ENCODE assay signal across 9 mouse cellular contexts in the genomic region with DNA sequence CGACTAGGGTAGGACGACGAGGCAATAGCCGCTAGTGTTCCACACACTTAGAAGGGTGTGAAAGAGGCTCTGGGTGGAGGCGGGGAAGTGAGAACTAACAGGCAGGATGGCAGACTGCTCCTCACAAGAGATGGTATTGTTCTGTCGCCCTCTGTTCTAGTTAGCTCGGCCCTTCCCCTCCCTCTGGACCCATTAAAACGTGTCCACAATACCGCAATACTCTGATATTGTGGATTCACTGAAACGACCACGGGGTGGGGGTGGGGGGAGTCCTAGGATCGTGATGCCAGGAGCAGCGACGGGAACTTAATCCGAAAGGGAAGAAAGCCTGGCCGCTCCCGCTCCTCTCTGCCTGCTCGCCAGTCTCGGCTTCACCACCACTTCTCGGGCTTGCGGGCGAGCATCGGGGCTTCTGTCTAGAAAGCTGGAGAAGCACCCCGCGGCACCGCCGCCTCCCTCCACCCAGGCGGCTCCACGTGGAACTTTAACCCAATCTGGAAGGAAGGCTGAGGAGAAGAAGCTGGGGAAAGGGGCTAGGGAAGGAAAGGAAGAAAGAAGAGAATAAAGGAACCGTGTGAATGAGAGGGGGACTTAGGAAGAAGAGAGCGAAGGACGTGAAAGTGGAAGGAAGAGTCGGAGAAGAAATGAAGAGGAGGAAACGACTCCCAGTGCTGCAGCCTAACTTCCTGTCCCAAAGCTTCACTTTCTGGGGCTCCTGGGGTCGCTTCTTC. TPM values are rescaled to one million over a fixed set of nuclear protein-coding genes. Genes with fewer than 3 reads are reported as not detected.
DNase-seq lines count a peak whose midpoint lies in the region; ATAC-seq lines count a peak whose summit lies in the region.
"Had no signal": no experiment of that assay in that cellular context is flagged by ENCODE, and none has a peak within 500 bp of the region (broad histone marks: within the 10 kb centered on the region; RNA-seq: fewer than 3 reads in every experiment).

No protein-coding gene starts in this region.

- peak overlapping the region; percentile 24; the same call in 1 of the 2 replicates for H3K4me3 ChIP-seq in embryonic facial prominence, embryonic 11.5 days (ENCODE audit: low read depth, low read length)
- H3K4me3 ChIP-seq in hindbrain, embryonic 16.5 days (ENCODE audit: low read length), result peak overlapping the region; percentile 28
- peak overlapping the region; percentile 55 for H3K4me3 ChIP-seq in midbrain, embryonic 13.5 days (replicated peaks)

- ATAC-seq in embryonic facial prominence, embryonic 11.5 days (replicated peaks; ENCODE audit: insufficient number of reproducible peaks, low FRiP score, low TSS enrichment, low read depth), result 0 out of 2 replicates have a peak, but pooled peaks have one; percentile 33
- 0 out of 2 replicates have a peak, but pooled peaks have one; percentile 22 for ATAC-seq in hindbrain, embryonic 16.5 days
- peak; percentile 53 for ATAC-seq in midbrain, embryonic 13.5 days
- ATAC-seq in erythroblast, adult 5-6 weeks (replicated peaks; ENCODE audit: low FRiP score, poor library complexity, severe bottlenecking), result no peak
- no peak for ATAC-seq in cerebellum, adult (ENCODE audit: insufficient number of reproducible peaks, low FRiP score, low TSS enrichment)

- H3K9ac ChIP-seq in embryonic facial prominence, embryonic 11.5 days (replicated peaks; ENCODE audit: low read length), result peak overlapping the region; percentile 32; the same call in 1 of the 2 replicates
- peak overlapping the region; percentile 46 for H3K9ac ChIP-seq in hindbrain, embryonic 16.5 days (ENCODE audit: low read depth, low read length)
- H3K9ac ChIP-seq in midbrain, embryonic 13.5 days (replicated peaks), result peak overlapping the region; percentile 95

- WGBS in embryonic facial prominence, embryonic 11.5 days, result under 1% methylated on average over 35 of the region's 35 CpGs
- under 1% methylated on average over 35 of the region's 35 CpGs for WGBS in hindbrain, embryonic 16.5 days
- WGBS in midbrain, embryonic 13.5 days, result under 1% methylated on average over 35 of the region's 35 CpGs

- peaks cover 56% of the 10 kb centered on the region for H3K27me3 ChIP-seq in embryonic facial prominence, embryonic 11.5 days (ENCODE audit: control insufficient read depth, insufficient read depth, low read length)
- peaks cover 28% of the 10 kb centered on the region for H3K27me3 ChIP-seq in hindbrain, embryonic 16.5 days (replicated peaks; ENCODE audit: control insufficient read depth, insufficient read depth, low read length)
- peaks cover 69% of the 10 kb centered on the region for H3K27me3 ChIP-seq in midbrain, embryonic 13.5 days

- H3K9me3 ChIP-seq in embryonic facial prominence, embryonic 11.5 days (replicated peaks; ENCODE audit: control insufficient read depth, low read length), result no peaks in the 10 kb centered on the region
- H3K9me3 ChIP-seq in hindbrain, embryonic 16.5 days (ENCODE audit: control insufficient read depth, low read length), result no peaks in the 10 kb centered on the region
- H3K9me3 ChIP-seq in midbrain, embryonic 13.5 days, result no peaks in the 10 kb centered on the region

- H3K27ac ChIP-seq in embryonic facial prominence, embryonic 11.5 days (replicated peaks; ENCODE audit: low read depth, low read length), result no peak overlapping the region
- H3K27ac ChIP-seq in hindbrain, embryonic 16.5 days (ENCODE audit: low read depth, low read length), result peak overlapping the region; percentile 46; the same call in 1 of the 2 replicates
- peak overlapping the region; percentile 96 for H3K27ac ChIP-seq in midbrain, embryonic 13.5 days

- peaks cover 2% of the 10 kb centered on the region for H3K4me1 ChIP-seq in embryonic facial prominence, embryonic 11.5 days (ENCODE audit: control insufficient read depth, insufficient read depth, low read length)
- H3K4me1 ChIP-seq in hindbrain, embryonic 16.5 days (ENCODE audit: control insufficient read depth, insufficient read depth, low read depth, low read length), result peaks cover 19% of the 10 kb centered on the region
- H3K4me1 ChIP-seq in midbrain, embryonic 13.5 days (replicated peaks), result peaks cover 32% of the 10 kb centered on the region

- no peaks in the 10 kb centered on the region for H3K36me3 ChIP-seq in embryonic facial prominence, embryonic 11.5 days (replicated peaks; ENCODE audit: control insufficient read depth, insufficient read depth, low read depth, low read length)
- H3K36me3 ChIP-seq in hindbrain, embryonic 16.5 days (ENCODE audit: control insufficient read depth, insufficient read depth, low read length), result no peaks in the 10 kb centered on the region
- H3K36me3 ChIP-seq in midbrain, embryonic 13.5 days, result no peaks in the 10 kb centered on the region

- H3K4me2 ChIP-seq in embryonic facial prominence, embryonic 11.5 days (ENCODE audit: low read depth, low read length), result peak overlapping the region; percentile 49
- peak overlapping the region; percentile 55 for H3K4me2 ChIP-seq in hindbrain, embryonic 16.5 days (ENCODE audit: low read length)
- peak overlapping the region; percentile 67 for H3K4me2 ChIP-seq in midbrain, embryonic 13.5 days (replicated peaks)

- peak; percentile 34 to 40 for DNase-seq in cerebellum, postnatal 14 days
- DNase-seq in cerebellum, adult 18-20 months, result no peak
- DNase-seq in 416B (ENCODE audit: low read depth), result peak; percentile 36
- DNase-seq in embryonic facial prominence, embryonic 11.5 days (ENCODE audit: low spot score), result peak; percentile 58

RNA-seq across cellular contexts. Expression of a gene that starts 4.9 kb away (rescaled TPM):
- 2.0 and 2.1 TPM in 2 replicates for polyA plus RNA-seq in embryonic facial prominence, embryonic 11.5 days (2014; fragmentation: Nextera tagmentation; extraction: Ambion mirVana)
- 10.7 and 17.5 TPM in 2 replicates for polyA plus RNA-seq in hindbrain, embryonic 16.5 days (2015; fragmentation: Nextera tagmentation; extraction: Ambion mirVana)
- polyA plus RNA-seq in midbrain, embryonic 13.5 days (2015; fragmentation: Nextera tagmentation; extraction: Ambion mirVana), result 132 and 143 TPM in 2 replicates
- not detected in 2 replicates for total RNA-seq in erythroblast, adult 5-6 weeks (2015; ENCODE audit: low replicate concordance)
- not detected in 2 replicates for total RNA-seq in erythroblast, adult 5-6 weeks (2017; ENCODE audit: low replicate concordance)
- total RNA-seq: gastrocnemius, postnatal 4 days had no signal

RNA-seq across cellular contexts. Expression of a gene that starts 13.1 kb away (rescaled TPM):
- 39.5 and 44.6 TPM in 2 replicates for polyA plus RNA-seq in embryonic facial prominence, embryonic 11.5 days (2014; fragmentation: Nextera tagmentation; extraction: Ambion mirVana)
- polyA plus RNA-seq in hindbrain, embryonic 16.5 days (2015; fragmentation: Nextera tagmentation; extraction: Ambion mirVana), result 24.0 and 29.5 TPM in 2 replicates
- 50.8 and 53.7 TPM in 2 replicates for polyA plus RNA-seq in midbrain, embryonic 13.5 days (2015; fragmentation: Nextera tagmentation; extraction: Ambion mirVana)
- total RNA-seq in erythroblast, adult 5-6 weeks (2015; ENCODE audit: low replicate concordance), result 2.1 TPM in 1 of 2 replicates, not detected in the other
- 6.4 and 8.5 TPM in 2 replicates for total RNA-seq in erythroblast, adult 5-6 weeks (2017; ENCODE audit: low replicate concordance)

Comparison
In these comparisons a context has a peak if more than half of its experiments do, and no peak if none do; other contexts are left out.
1. DNase-seq: peak in cerebellum, postnatal 14 days (2 of 2), 416B (single experiment) and embryonic facial prominence, embryonic 11.5 days (single experiment); none in cerebellum, adult 18-20 months (0 of 2).
2. ATAC-seq: peak in embryonic facial prominence, embryonic 11.5 days (single experiment), hindbrain, embryonic 16.5 days (single experiment) and midbrain, embryonic 13.5 days (single experiment); none in erythroblast, adult 5-6 weeks (single experiment) and cerebellum, adult (single experiment).
3. H3K9ac ChIP-seq: peak in every context shown above with its lines; median percentile 95 in midbrain, embryonic 13.5 days; 46 in hindbrain, embryonic 16.5 days; 32 in embryonic facial prominence, embryonic 11.5 days.
4. Peak in every context shown above with its lines, with median percentiles within 50 percentile points of each other: H3K4me2 ChIP-seq and H3K4me3 ChIP-seq.